Mouse (Mus musculus) CD8-positive naive resting alpha-beta T cell, adult 57 days (primary cell): ENCODE results near the gene Gm9999. TPM values are rescaled to one million over a fixed set of nuclear protein-coding genes. Genes with fewer than 3 reads are reported as not detected.

Experiments used
- total RNA-seq: library from RNA; stranded (reverse); gene quantifications from one replicate; pipeline ENCODE4 v1.2.4, GENCODE M21; 2023

Gm9999 gene
- total RNA-seq, result not detected

GRCm38 (mm10) chr7:46983280-46983679 is at the start of gene Gm9999:
TSS of gene Gm9999 (plus strand) at chr7:46983580.

GRCm38 (mm10) chr7:46957831-46958691 is 25.3 kb upstream of the Gm9999 start, which contains the start of gene Uevld:
TSS of gene Uevld (minus strand) at chr7:46958527.

DNA sequence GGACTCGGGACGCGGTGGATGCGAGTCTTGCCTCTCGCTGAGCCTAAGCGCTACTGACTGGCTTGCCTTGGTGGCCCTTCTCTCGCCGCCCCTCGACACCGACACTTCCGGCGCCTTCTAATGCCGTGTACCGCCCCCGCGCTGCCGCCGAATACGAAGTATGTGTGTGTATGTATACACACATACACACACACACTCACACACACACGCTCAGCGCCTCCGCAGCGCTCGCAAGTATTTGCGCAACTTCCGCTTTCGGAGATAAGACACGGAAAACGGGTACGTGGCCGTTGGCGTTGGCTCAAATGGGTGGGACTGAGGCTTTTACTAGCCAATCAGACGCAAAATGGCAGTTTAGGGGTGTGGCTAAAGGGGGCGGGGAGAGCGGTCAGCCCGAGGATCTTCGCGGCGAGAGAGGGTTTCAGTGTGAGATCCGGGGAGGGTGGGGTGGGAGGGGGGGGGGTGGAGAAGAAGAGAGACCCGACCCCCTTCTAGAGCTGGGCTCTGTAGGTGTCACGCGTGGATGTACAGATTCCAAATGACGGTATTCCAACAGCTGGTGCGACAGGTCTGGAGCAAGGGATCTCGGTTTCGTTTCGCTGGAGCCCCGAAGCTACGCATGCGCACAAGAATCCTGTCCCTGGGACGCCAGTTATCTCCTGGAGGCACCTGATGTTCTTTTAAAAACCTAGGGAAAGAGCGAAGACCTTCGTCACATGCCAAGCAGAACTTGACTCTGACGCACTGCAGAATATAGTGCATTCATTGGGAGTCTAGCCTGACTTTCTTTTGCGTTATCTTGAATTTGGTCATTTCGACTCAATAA is 25.0 kb downstream of the Gm9999 start, which contains the start of gene Spty2d1:
Gene Spty2d1 (minus strand): TSS at position 244 of the 826 bp plus-strand sequence.

Other genes starting within 250 kb of the Gm9999 start
- not detected for gene Saa1, start 240.6 kb upstream of the Gm9999 start, total RNA-seq
- gene Saa2, start 231.8 kb upstream of the Gm9999 start, total RNA-seq, result not detected
- gene Hps5, start 187.5 kb upstream of the Gm9999 start, total RNA-seq, result 40.6 TPM
- 52.7 TPM for gene Gtf2h1, start 187.5 kb upstream of the Gm9999 start, total RNA-seq
- gene Ldha, start 142.1 kb upstream of the Gm9999 start, total RNA-seq, result 212 TPM
- gene Ldhc, start 122.4 kb upstream of the Gm9999 start, total RNA-seq, result not detected
- 54.3 TPM for gene Tsg101, start 63.6 kb upstream of the Gm9999 start, total RNA-seq
- 4.4 TPM for gene Uevld, start 25.1 kb upstream of the Gm9999 start, total RNA-seq
- gene Spty2d1, start 24.8 kb downstream of the Gm9999 start, total RNA-seq, result 66.1 TPM
- 4.3 TPM for gene Tmem86a, start 67.0 kb downstream of the Gm9999 start, total RNA-seq
- not detected for gene Ptpn5, start 150.1 kb downstream of the Gm9999 start, total RNA-seq
- not detected for gene Mrgpra6, start 221.3 kb downstream of the Gm9999 start, total RNA-seq